Mouse (Mus musculus) heart, postnatal 25 days (tissue): ENCODE results near the gene Top2b. TPM values are rescaled to one million over a fixed set of nuclear protein-coding genes. Genes with fewer than 3 reads are reported as not detected.
A peak's percentile ranks its signal among the peaks of the same experiment; 100 is the strongest.

Experiments
- DNase-seq: peaks from one replicate; pipeline ENCODE4 v3.0.0; 2022; ENCODE audit warnings: low spot score
- intact Hi-C: fragments of 180-260 bp; cut with DNase I; formaldehyde crosslinking; loops from one replicate; pipeline ENCODE4 v1.15.1; 2025
- total RNA-seq, 2 experiments: library from RNA; stranded (reverse); gene quantifications; 2 replicates each; pipeline ENCODE4 v1.2.3; 2021

Gene Top2b
- total RNA-seq = 10 to 100 TPM; 62.4 to 67.5 TPM

DNA sequence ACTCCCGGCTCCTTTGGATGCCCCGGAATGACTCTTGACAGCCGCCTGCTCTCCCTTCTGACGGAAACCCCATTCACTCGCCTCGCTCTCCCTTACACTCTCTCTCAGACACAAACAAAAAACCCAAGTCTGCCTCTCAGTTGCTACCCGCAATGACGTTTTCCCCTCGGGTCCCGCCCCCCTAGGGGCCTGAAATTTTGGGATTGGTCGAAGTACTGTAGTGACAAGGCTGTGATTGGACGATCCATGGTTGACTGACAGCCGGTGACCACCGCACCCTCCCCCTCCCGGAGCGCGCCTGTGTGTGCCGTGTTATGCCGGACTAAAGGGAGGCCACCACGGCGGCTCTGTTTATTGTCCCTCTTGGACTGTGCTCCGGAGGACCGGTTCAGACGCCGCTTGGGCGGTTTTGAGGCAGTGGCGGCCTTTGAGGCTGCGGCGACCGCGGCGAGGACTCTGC lies at the start of gene Top2b:
Gene Top2b, plus strand, starts transcription at position 302 of the 460 bp plus-strand sequence.
- peak; percentile 96 for DNase-seq
- intact Hi-C loops = loop anchor here (5.0 kb wide), 1 partner anchor 118 kb away; the partner anchor contains the start of genes Ngly1 and Oxsm

DNA sequence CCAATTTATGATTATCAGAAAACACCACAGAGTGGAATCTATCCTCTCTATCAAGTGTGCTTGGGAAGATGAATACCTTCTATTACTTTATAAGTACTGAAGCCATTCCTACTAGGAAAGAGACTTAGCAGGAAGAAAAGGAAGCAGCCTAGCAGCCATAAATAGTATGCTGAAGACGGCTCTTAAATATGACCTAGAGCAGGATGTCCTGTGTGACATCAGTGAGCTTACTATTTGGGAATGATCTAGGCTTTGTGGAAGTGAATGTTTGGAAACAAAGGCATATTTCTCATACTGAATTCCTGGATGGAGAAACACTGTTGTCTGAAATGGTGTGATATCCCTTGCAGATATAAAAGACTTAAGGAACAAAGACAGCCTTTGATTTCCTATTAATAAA lies 48.3 kb upstream of the Top2b start:
- DNase-seq = no peak

DNA sequence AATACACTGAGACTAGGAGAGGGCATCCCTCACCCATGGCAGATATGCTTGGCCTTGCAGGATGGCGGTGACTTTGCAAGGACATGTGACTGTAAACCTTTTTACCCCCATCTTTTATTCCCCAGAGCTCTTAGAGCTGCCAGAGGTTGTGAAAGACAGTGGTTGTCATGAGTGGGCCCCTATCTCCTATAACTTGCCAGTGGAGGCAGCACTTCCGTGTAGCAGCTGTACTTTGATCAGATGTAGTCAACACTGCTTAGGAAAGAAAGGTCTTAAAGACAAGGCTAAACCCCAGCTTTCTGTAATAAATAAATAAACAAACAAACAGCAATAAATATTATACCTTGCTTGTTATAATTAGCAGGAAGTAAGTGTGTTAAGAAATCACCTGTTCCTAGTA lies 45.2 kb upstream of the Top2b start:
- intact Hi-C loops = loop anchor here (5.0 kb wide), 1 partner anchor 48 kb away; no protein-coding TSS in a partner anchor
- DNase-seq = no peak

More for the DNA sequence above, 48.3 kb upstream of the Top2b start:
- intact Hi-C loops = loop anchor here (5.0 kb wide), 1 partner anchor 44 kb away; no protein-coding TSS in a partner anchor

DNA sequence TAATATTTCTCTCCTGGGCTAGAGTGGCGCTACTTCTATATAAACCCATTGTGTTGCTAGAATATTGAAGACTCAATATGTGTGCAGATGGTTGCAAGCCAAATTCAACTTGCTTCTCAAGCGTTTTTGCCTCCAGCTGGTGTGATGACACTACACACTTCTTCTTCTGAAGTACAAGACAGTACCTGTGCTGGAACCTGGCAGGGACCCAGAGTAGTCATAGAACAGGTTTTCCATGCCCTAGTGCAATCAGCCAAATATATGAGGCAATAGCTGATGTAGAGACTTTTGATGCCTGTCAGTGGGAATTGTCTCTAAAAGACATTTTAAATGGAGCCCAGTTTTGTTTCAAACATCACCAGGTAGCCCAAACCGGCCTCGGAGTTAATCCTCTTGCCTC lies 40.6 kb upstream of the Top2b start:
- intact Hi-C loops = no loop called here
- DNase-seq = no peak

DNA sequence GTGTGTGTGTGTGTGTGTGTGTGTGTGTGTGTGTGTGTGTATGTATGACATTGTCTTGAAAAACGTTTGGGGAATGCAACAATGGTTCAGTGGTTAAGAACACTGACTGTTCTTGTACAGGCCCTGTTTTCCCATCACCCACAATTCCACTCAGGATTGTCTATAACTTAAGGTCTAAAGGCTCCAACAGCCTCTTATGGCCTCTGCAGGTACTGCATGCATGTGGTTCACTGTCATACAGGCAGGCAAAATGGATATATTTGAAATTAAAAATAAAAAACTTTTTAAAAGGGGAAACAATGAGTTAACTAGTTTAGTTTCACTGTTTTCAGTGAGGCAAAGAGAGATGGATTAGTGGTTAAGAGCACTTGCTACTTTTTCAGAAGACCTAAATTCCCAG lies 39.8 kb upstream of the Top2b start:
- DNase-seq = no peak
- intact Hi-C loops = no loop called here

DNA sequence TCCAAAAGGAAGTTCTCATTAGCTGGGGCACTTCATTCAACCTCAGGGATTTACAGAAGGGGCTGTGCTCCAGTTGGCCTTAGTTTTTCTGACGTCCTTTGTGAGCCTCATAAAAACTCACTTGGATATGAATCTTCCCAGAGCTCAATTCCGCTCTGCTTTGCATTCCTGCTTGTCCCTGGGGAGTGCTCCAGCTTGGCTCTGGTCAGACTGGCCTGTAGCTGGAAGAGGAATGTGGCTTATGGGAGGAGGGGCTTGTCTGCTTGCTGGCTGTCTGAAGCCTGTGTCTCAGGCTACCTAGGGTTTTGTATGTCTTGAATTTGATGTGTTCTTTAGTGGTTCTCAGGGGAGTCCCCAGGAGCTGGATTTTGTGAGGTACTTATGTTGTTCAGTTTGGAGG lies 36.4 kb upstream of the Top2b start:
- intact Hi-C loops = no loop called here
- no peak for DNase-seq

DNA sequence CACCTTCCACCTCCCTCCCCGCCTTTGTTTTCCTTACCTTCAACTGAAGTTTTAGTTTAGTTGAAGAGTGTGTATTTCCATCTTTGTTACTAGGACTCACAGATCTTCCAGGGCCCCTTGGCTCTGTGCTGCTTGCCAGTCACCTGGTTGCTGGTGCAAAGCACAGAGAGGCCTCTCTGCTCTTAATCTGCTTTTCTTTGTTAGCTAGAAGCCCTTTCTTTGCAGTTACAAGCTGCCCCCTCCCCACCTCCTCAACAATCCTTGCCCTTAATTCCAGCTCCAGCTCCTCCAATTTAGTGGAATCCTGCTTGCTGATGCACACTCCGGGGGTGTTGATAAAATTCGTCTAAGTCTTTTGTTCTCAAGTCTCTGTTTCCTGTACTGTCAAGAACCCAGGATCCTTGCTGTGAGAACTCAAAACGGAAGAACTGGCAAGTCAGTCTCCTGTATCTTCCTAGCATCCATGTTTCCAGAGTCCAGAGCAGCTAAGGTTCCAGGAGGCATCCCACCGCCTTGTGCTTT lies 36.0 kb upstream of the Top2b start:
- DNase-seq = no peak
- intact Hi-C loops = no loop called here

DNA sequence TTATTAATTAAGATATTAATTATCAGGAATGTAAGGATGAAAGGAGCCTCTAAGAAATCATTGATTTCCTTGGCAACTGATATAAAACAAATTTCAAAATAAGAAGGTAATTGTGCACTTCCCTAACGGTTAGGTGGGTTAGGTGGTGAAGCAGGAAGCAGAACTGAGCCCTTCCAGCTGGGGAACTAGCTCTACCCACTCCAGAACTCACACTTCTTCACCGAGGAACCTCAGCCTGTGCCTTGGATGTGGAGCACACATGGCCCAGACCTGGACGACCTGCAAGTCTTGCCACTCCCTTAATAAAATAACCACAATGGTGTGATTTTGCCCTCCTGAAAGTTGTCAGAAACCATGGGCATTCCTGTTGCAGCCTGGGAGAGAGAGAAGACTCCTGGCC lies 35.2 kb upstream of the Top2b start:
- no peak for DNase-seq
- intact Hi-C loops = no loop called here

DNA sequence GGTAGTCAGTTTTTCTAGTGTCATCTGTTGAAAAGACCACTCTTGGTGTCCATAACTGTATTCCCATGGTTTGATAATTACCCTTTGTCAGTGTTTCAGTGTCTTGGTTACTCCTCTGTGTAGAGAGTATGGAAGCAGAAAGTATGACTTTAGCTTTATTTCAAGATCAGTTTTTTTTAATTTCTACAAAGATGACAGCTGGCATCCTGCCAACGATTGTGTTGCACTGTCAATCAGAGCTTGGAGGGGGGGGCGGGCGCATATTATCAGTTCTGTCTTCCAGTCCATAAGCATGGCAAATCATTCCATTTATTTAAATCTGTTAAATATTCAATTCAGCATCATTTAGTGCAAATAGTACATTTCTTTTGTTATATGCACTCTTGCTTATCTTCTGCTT lies 30.7 kb upstream of the Top2b start:
- no peak for DNase-seq
- intact Hi-C loops = no loop called here

DNA sequence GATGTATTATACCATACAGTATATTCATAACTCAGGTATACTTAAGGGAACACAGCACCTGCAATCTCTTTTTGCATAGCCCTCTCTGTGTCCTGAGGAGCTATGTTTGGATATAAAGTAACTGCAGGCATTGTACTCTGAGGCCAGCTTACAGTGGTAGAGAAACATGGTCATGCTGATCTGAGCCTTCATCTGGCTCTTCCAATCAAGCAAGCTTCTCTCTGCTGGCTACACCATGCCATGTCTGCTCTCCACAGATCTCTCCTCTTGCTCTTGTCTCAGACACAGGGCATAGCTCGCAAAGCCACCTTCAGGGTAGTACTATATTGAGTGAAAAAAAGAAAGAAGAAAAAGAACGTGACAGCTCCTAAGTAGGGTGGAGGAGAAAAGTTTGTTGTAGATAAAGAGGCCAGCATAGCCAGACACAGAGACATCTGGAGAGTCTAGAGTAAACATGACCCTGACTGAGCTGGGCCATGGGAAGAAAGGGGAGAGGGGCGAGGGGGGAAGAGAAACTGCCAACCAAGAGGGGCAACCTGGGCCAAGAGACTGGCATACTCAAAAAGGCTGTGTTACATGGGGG lies 29.1 kb upstream of the Top2b start:
- intact Hi-C loops = no loop called here
- DNase-seq = no peak

DNA sequence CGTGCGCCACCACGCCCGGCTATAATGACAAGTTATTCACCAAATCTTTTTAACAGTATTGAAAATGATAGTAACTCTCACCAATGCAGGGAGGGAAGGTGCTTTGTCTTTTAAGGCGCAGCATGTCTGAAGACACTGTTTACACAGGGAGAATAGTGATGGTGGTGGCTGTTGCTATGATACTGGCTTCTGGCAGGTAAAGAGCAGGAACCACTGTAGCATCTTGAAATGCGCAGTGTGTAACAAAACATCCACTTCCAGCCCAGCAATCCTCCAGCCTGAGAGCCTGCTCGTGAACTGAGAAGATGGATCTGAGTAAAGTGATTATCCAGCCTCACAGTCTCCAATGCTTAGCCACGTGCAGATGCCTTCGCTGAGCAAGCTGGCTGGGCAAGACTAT lies 17.5 kb upstream of the Top2b start:
- intact Hi-C loops = no loop called here
- DNase-seq = no peak

DNA sequence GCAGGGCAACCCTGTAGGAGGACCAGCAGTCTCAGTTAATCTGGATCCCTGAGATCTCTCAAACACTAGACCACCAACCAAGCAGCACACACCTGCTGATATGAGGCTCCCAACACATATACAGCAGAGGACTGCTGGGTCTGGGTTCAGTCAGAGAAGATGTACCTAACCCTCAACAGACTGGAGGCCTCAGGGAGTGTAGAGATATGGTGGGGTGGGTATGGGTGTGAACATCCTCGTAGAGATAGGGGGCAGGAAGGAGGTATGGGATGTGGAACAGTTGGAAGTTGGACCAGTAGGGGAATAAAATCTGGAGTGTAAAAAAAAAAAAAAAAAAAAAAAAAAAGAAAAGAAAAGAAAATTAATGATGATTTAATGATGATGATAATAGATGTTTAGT lies 5.3 kb upstream of the Top2b start:
- no peak for DNase-seq
- intact Hi-C loops = no loop called here

DNA sequence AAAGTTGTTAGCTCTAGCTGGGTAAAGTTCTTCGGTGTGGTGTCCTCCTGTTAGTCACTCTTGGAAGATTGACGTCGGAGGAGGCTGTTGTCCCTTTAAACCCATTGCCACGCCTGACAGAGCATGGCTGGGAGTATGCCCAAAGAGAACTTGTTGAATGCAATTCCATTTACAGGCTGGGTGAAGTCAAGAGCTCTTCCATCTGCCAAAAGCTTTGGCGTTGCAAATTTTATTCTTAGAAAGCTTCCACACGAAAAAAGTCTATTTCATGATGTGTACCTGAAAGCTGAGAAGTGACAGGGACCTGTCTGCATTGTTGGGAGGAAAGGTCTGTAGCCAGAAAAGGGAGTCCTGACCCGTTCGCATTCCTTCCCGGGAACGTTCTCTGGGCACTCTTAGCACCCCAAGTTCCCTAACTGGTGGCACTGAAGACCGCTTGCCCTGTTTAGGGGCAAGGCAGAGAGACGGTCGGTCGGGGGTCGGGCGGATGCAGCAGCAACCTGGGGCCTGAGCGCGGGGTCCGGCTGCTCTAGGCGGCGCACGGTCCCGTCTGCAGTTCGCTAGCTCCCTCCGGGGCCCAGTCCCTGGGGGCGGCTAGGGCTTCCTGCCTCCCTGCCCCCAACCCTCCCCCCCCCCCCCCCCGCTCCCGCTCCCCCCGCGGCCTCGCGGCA lies 683 bp upstream of the Top2b start:
- intact Hi-C loops = no loop called here
- peak; percentile 34 for DNase-seq

DNA sequence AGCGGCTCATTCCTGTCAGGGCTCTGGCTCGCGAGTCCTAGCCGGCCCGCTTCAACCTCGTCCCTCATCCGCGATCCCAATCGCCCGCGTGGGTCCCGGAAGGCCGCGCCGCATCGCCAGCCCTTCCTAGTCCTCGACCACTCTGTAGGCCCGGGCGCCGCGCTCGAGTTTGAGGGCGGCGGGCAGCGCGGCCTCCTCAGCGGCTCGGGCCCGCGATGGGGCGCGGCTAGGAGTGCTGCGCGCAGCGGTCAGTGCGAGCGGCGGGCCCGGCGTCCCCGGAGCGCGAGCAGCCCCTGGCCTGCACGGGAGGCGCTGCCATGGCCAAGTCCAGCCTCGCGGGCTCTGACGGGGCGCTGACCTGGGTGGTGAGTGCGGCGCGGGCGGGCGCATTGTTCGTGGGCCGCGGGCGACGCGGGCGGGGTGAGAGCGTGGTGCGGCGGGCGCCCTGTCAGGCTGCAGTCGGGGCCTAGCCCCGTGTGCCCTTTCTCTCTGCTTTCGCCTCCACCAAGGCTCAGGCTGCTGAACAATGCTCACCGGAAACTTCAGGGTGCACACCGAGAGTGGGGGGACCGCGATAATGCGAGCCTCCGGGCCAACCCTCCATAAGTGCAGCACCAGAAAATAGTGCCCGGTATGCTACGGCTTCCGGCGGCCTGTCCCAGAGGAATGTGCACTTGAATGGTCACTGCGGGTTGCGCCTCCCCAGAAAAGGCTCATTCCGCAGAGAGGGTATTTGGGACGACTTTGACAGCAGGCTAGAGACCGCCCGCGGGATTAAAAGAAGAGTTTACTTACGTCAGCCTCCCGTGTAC lies 589 bp downstream of the Top2b start:
- DNase-seq = peak; percentile 34
- intact Hi-C loops = loop anchor here (2.0 to 5.0 kb wide), 2 partner anchors 51 to 118 kb away; partner anchors contain the start of genes Ngly1 and Oxsm

DNA sequence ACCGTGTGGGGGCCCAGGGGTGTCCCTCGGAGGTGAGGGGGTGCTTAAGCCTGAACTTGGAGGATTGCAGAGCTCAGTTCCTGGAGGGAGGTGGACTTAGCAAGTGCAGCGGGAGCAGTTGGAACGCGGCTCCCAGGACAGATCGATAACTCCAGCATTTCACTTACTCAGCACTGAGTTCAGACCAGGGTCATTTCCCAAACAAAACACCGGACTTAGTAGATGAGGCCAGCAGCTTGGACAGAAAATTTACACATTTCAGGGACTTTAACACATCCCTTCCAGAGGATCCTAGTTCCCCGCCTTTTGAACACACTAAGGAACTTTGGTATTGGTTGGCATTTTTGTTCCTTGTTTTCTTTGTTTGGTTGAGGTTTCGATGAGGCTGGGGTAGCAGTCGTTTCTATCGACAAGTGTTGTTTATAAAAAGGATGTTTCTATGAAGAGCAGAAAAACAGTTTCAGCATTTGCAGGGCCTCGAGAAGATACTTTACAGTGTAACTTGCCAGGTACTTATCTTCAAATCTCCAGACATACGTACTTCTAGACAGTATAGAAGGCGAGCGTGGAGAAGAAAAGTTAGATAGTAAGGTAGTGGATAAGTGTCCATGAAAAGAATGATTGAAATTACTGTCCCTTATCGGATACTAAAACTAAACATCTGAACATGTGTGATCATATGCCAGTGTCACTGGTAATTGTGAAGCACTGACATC lies 1.4 kb downstream of the Top2b start:
- intact Hi-C loops = loop anchor here (2.0 to 5.0 kb wide), 2 partner anchors 52 to 119 kb away; partner anchors contain the start of genes Ngly1 and Oxsm
- peak; percentile 3 for DNase-seq

DNA sequence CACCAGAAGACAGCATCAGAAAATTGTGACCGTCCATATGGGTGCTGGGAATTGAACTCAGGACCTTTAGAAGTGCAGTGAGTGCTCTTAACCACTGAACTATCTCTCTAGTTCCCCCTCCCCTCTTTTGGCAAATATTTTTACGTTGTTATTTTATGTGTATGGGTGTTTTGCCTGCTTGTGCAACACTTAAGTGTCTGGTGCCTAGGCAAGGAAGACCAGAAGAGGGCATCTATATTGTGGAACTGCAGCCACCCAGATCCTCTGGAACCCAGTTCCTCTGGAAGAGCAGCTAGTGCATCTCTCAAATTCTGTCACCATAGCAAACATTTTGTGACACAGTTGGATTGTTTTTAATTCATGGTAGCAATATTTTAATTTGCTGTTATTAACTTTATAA lies 2.0 kb downstream of the Top2b start:
- intact Hi-C loops = loop anchor here (2.0 to 5.0 kb wide), 2 partner anchors 52 to 120 kb away; partner anchors contain the start of genes Ngly1 and Oxsm
- no peak for DNase-seq

DNA sequence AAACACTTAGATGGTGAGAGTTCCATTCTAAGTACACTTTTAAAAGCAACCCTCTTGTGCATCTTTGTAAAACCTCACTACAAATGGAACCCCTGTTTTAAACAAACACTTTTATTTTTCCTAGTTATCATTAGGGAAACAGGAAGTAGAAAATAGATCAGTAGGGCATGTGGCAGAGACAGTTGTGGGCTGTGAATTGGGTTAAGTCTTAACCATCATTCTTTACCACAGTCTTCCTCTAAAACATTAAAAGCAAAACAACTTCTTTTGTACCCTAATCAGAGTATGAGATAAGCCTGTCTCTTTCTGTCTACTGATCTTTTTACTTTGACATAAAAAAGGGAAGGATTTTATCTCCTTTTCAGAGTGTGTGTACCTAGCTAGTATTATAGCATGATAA lies 7.8 kb downstream of the Top2b start:
- DNase-seq = no peak
- intact Hi-C loops = loop anchor here (10.0 kb wide), 1 partner anchor 1008 kb away; no protein-coding TSS in a partner anchor

DNA sequence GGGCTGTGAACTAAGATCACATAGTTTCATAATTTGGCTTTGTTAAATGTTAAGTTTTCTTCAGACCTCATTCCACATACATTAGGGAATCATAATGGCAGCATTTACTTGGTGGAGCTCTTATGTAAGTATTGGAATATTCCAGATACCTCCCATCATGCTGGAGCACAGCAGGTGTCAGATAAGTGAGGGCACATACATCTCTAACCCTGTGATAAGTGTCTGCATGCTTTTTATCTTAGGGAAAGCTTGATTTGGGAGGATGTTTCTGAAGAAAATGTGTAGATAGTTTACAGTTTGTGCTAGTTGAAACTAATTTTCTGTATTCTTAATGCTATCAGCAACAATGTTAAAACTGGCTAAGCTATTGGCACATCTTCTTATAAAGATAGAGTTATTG lies 8.2 kb downstream of the Top2b start:
- intact Hi-C loops = loop anchor here (10.0 kb wide), 1 partner anchor 1008 kb away; no protein-coding TSS in a partner anchor

DNA sequence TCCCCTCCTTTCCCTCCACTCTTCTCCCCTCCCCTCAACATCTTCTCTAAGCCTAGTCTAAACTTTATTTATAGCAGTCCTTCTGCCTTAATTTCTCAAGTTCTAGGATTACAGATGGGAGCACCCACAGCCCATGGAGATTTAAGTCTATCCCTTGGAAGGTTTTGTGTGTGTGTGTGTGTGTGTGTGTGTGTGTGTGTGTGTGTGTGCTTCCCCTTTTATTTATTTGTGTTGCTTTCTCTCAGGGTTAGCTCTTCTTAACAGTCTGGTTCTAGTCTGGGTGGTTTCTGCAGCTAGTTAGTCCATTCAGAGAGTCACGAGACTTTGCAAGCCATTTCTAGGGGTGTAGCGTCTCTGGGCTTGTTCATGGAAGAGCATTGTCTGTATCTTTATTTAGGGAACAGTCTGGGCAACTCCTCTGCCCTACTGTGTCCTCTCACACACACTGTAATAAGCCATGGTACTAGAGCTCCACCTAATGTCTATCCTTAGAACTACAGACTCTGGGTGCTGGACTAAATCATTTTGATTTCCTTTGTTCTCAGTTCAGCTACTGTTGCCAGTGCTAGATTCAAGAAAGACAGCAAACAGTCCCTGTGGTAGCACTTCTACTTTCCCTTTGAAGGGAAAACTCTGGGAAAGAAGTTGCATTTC lies 15.1 kb downstream of the Top2b start:
- intact Hi-C loops = loop anchor here (10.0 kb wide), 1 partner anchor 1015 kb away; no protein-coding TSS in a partner anchor
- DNase-seq = peak; percentile 8

More for the DNA sequence above, 8.2 kb downstream of the Top2b start:
- no peak for DNase-seq
